Mouse (Mus musculus): Measurements from ENCODE around the gene Sox10. TPM values are rescaled to one million over a fixed set of nuclear protein-coding genes. Genes with fewer than 3 reads are reported as not detected.

Sox10 gene
- polyA plus RNA-seq, 1 experiment from 2014 or later, result 3.6 TPM

DNA sequence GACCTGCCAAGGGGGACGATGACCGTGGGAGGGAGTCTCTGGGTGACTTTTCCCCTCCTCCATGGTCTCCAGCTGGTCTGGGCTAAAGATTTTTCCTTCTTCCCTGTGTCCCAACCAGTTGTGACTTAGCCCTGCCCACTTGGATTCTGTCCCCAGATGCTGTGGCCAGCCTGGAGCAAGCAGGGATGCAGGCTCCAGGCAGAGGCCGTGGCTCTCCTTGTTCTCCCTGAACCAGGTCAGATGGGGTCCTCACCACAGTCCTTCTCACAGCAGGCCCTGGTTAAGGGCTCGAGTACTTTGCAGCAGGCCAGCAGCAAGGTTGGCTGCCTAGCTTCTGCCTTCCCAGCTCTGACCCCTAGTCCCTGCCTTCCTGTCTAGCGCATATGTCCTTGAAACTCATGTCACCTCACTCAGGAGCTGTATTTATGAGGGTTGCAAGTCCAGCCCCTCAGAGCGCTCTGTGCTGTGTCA, 31.8 kb downstream of the Sox10 start:
- H3K4me1 ChIP-seq (replicated peaks; ENCODE audit: control insufficient read depth, insufficient read depth), result no peaks in the 10 kb centered on the region
- H3K4me3 ChIP-seq (ENCODE audit: low read depth, low read length), result no peak overlapping the region
- no peaks in the 10 kb centered on the region for H3K9me3 ChIP-seq (ENCODE audit: control insufficient read depth, low read length)
- no peak for TF ChIP-seq CTCF (IDR thresholded peaks at IDR 0.05; ENCODE audit: low read depth)
- no peak for TF ChIP-seq EP300 (optimal IDR thresholded peaks at IDR 0.05)
- H3K4me2 ChIP-seq (replicated peaks; ENCODE audit: low read depth), result no peak overlapping the region
- no peak overlapping the region for H3K9ac ChIP-seq (ENCODE audit: low read length)
- WGBS, result 78% methylated on average over 6 of the region's 6 CpGs
- no peaks in the 10 kb centered on the region for H3K27me3 ChIP-seq (ENCODE audit: control insufficient read depth, insufficient read depth, low read length)
- H3K27ac ChIP-seq (replicated peaks), result peak overlapping the region; percentile 13
- H3K36me3 ChIP-seq (ENCODE audit: control insufficient read depth, insufficient read depth, low read length), result peaks cover 37% of the 10 kb centered on the region
- no peak for DNase-seq (ENCODE audit: low spot score)
- ATAC-seq (ENCODE audit: low FRiP score, low TSS enrichment), result no peak

DNA sequence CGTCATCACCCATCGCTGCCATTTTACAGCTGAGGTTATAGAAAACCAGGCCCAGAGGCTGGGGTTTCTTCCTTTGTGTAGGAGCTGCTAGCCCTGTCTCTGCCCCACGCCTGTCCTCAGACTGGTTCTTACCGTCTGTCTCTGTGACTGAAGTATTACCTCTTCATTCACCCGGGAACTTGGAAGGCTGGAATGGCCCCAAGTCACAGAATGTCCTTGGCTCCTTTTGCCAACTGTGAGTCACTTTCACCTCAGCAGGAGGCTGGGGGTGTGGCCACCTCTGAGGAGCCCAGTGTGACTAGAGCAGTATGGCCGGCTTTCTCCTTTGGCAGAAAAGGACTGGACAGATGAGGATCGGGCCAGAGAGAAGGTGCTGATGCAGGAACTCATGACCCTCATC, 33.6 kb downstream of the Sox10 start:
- no peak overlapping the region for H3K4me2 ChIP-seq (replicated peaks; ENCODE audit: low read depth)
- H3K9ac ChIP-seq (ENCODE audit: low read length), result peak overlapping the region; percentile 8; the same call in 1 of the 2 replicates
- no peak for TF ChIP-seq CTCF (IDR thresholded peaks at IDR 0.05; ENCODE audit: low read depth)
- TF ChIP-seq EP300 (optimal IDR thresholded peaks at IDR 0.05), result peak; percentile 92
- WGBS, result 38% methylated on average over 7 of the region's 7 CpGs
- ATAC-seq (ENCODE audit: low FRiP score, low TSS enrichment) (peak; percentile 73), DNase-seq (ENCODE audit: low spot score) (peak; percentile 76)
- H3K36me3 ChIP-seq (ENCODE audit: control insufficient read depth, insufficient read depth, low read length), result peaks cover 53% of the 10 kb centered on the region
- no peaks in the 10 kb centered on the region for H3K9me3 ChIP-seq (ENCODE audit: control insufficient read depth, low read length)
- no peaks in the 10 kb centered on the region for H3K4me1 ChIP-seq (replicated peaks; ENCODE audit: control insufficient read depth, insufficient read depth)
- H3K27ac ChIP-seq (replicated peaks), result peak overlapping the region; percentile 78
- H3K4me3 ChIP-seq (ENCODE audit: low read depth, low read length), result no peak overlapping the region
- H3K27me3 ChIP-seq (ENCODE audit: control insufficient read depth, insufficient read depth, low read length), result no peaks in the 10 kb centered on the region

DNA sequence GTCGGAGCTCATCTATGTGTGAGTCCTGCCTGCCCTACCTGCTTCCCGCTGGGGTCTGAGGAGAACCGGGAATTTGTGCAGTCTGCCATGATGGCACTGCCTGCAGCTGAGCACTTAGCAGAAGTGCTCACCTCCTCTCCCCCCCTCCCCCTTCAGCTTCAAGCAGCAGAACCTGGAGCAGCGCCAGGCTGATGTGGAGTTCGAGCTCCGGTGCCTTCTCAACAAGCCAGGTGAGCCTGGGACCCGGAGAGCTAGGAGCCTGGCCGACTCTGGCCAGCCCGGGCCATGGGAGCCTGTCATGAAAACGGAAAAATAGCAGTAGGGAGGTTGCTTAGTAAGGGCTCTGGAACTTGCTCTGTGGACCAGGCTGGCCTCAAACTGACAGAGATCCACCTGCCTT, 34.3 kb downstream of the Sox10 start:
- Histone ChIP-seq H3K9me3 (ENCODE audit: control insufficient read depth, low read length) (no peaks in the 10 kb centered on the region), H3K36me3 (ENCODE audit: control insufficient read depth, insufficient read depth, low read length) (peaks cover 55% of the 10 kb centered on the region), H3K4me3 (ENCODE audit: low read depth, low read length) (no peak overlapping the region), H3K27me3 (ENCODE audit: control insufficient read depth, insufficient read depth, low read length) (no peaks in the 10 kb centered on the region), H3K4me1 (replicated peaks; ENCODE audit: control insufficient read depth, insufficient read depth) (no peaks in the 10 kb centered on the region), H3K27ac (replicated peaks) (peak overlapping the region; percentile 78), H3K4me2 (replicated peaks; ENCODE audit: low read depth) (no peak overlapping the region), H3K9ac (ENCODE audit: low read length) (no peak overlapping the region)
- no peak for DNase-seq (ENCODE audit: low spot score)
- ATAC-seq (ENCODE audit: low FRiP score, low TSS enrichment), result no peak
- WGBS, result 67% methylated on average over 10 of the region's 10 CpGs
- TF ChIP-seq CTCF (IDR thresholded peaks at IDR 0.05; ENCODE audit: low read depth) (no peak), EP300 (optimal IDR thresholded peaks at IDR 0.05) (no peak)

DNA sequence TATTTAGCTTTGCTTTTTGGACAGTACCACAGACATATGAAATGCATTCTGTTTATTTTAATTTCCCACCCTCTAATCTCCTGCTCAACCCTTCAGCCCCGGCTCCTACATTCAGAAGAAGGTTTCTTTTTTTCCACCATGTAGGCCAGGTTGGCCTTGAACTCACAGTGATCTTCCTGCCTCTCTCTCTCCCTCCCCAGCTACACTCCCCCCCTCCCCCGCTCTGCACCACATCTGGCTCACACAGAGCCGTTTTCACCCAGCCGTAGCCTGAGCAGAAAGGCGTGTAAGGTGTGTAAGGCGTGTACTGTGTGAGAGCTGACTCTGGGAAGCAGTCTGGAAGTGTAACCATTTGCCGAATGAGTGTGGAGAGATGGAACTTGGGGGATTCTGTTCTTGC, 35.7 kb downstream of the Sox10 start:
- Histone ChIP-seq H3K27ac (replicated peaks) (no peak overlapping the region), H3K4me1 (replicated peaks; ENCODE audit: control insufficient read depth, insufficient read depth) (no peaks in the 10 kb centered on the region), H3K4me2 (replicated peaks; ENCODE audit: low read depth) (no peak overlapping the region), H3K4me3 (ENCODE audit: low read depth, low read length) (no peak overlapping the region), H3K36me3 (ENCODE audit: control insufficient read depth, insufficient read depth, low read length) (peaks cover 61% of the 10 kb centered on the region), H3K9ac (ENCODE audit: low read length) (no peak overlapping the region), H3K27me3 (ENCODE audit: control insufficient read depth, insufficient read depth, low read length) (no peaks in the 10 kb centered on the region), H3K9me3 (ENCODE audit: control insufficient read depth, low read length) (no peaks in the 10 kb centered on the region)
- DNase-seq (ENCODE audit: low spot score), result no peak
- TF ChIP-seq CTCF (IDR thresholded peaks at IDR 0.05; ENCODE audit: low read depth) (no peak), EP300 (optimal IDR thresholded peaks at IDR 0.05) (no peak)
- WGBS, result 68% methylated on average over 7 of the region's 7 CpGs
- ATAC-seq (ENCODE audit: low FRiP score, low TSS enrichment), result no peak

DNA sequence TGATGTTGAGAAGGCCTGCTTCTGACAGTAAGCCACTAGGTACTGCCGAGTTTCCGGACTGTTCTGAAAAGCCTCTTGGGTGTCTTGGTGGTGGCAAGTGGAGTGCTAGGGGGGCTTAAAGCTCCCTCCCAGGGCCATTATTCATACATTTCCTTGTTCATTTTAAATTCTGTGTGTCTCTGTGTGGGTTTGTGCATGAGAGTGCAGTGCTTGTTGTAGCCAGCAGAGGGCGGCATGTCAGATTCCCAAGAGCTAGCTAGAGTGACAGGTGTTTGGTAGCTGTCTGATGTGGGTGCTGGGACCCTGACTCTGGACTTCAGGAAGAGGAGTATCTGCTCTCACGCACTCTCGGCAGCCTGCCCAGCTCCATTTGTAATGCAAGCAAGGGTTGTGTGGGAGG, 36.8 kb downstream of the Sox10 start:
- Histone ChIP-seq H3K27ac (replicated peaks) (no peak overlapping the region), H3K4me3 (ENCODE audit: low read depth, low read length) (no peak overlapping the region), H3K36me3 (ENCODE audit: control insufficient read depth, insufficient read depth, low read length) (peaks cover 57% of the 10 kb centered on the region), H3K4me2 (replicated peaks; ENCODE audit: low read depth) (no peak overlapping the region), H3K27me3 (ENCODE audit: control insufficient read depth, insufficient read depth, low read length) (no peaks in the 10 kb centered on the region), H3K9ac (ENCODE audit: low read length) (no peak overlapping the region), H3K9me3 (ENCODE audit: control insufficient read depth, low read length) (no peaks in the 10 kb centered on the region), H3K4me1 (replicated peaks; ENCODE audit: control insufficient read depth, insufficient read depth) (no peaks in the 10 kb centered on the region)
- 95% methylated on average over 5 of the region's 5 CpGs for WGBS
- DNase-seq (ENCODE audit: low spot score) (no peak), ATAC-seq (ENCODE audit: low FRiP score, low TSS enrichment) (no peak)
- TF ChIP-seq CTCF (IDR thresholded peaks at IDR 0.05; ENCODE audit: low read depth) (peak; percentile 67), EP300 (optimal IDR thresholded peaks at IDR 0.05) (no peak)

DNA sequence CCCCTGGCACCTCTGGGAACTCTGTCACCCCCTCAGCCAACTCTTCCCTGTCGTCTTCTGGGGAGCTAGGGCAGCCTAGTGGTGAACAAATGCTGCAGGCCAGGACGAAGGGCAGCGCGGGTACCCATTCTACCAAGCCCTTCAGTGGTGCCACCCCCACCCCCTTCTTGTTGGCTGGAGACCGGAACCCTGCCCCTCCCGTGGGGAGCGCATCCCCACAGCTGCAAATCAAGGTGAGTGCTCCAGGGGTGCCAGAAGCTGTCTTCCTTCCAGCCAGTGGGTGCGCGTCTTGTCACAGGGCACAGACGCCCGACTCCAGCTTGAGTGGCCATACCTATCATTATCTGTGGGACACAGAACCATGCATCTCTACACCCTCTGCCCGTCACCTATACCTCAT, 37.9 kb downstream of the Sox10 start:
- TF ChIP-seq EP300 (optimal IDR thresholded peaks at IDR 0.05), result no peak
- no peak for TF ChIP-seq CTCF (IDR thresholded peaks at IDR 0.05; ENCODE audit: low read depth)
- 90% methylated on average over 12 of the region's 12 CpGs for WGBS
- H3K4me3 ChIP-seq (ENCODE audit: low read depth, low read length), result no peak overlapping the region
- no peaks in the 10 kb centered on the region for H3K27me3 ChIP-seq (ENCODE audit: control insufficient read depth, insufficient read depth, low read length)
- H3K36me3 ChIP-seq (ENCODE audit: control insufficient read depth, insufficient read depth, low read length), result peaks cover 56% of the 10 kb centered on the region
- ATAC-seq (ENCODE audit: low FRiP score, low TSS enrichment) (no peak), DNase-seq (ENCODE audit: low spot score) (no peak)
- no peak overlapping the region for H3K27ac ChIP-seq (replicated peaks)
- no peaks in the 10 kb centered on the region for H3K4me1 ChIP-seq (replicated peaks; ENCODE audit: control insufficient read depth, insufficient read depth)
- no peak overlapping the region for H3K4me2 ChIP-seq (replicated peaks; ENCODE audit: low read depth)
- H3K9ac ChIP-seq (ENCODE audit: low read length), result no peak overlapping the region
- no peaks in the 10 kb centered on the region for H3K9me3 ChIP-seq (ENCODE audit: control insufficient read depth, low read length)
